Mouse (Mus musculus) urinary bladder, postnatal 4 days (tissue): ENCODE measurements around the gene Nadk2.
A peak's percentile ranks its signal among the peaks of the same experiment; 100 is the strongest.

Experiments used
- DNase-seq, 2 experiments: peaks; one replicate each; pipeline ENCODE4 v3.0.0; 2021 to 2022; ENCODE audit warnings: low spot score in 2 of 2

The Nadk2 gene

DNA sequence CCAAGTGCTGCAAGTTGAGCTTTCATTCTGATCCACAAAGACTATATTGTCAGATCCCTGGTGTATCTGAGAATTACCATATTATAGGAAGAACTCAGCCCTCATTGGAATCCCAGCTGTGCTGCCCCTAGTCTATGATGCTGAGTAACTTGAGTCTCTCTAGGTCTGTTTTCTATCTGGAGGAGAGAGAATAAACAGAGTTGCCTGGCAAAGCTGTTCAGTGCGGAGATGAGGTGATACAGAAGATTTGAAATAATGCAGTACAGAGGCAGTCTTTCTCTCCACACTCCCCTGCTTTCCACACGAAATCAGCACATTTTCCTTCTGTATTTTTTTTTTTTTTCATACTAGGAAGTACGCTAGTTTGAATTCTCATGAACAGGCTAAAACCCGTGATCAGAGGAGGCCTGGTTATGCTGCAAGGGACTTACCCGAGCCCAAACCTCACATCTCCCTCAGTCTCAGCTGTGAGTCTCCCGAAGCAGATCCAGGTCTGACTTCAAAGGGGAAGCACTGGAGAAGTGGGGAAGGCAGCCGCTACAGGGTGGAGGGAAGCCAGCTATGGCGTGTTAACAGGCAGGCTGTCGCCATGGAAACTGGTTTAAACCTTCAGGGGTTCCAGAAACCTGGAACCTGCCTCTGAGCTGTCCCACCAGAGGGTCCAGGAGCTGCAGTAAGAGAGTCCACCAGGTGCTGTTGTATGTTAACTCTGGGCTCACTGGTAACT, 59.9 kb downstream of the Nadk2 start:
- DNase-seq, result peak in 1 of 2 experiments; percentile 56

DNA sequence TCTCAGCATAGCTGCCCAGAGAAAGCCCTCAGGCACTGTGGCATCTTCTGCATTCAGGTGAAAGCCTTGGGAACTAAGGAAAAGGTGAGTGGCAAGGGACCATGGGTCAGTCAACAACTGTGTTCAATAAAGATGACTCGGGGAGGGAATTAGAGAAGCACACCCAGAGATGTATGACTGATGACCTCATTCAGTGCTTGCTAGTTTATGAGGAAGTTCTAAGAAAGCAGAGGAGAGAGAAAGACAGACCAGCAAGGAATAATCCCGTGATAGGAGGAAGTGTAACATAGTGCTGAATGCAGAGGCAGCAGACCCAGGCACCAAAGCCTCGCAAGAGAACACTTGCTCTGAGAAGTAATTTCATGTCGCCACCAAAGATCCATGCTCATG, 60.4 kb downstream of the Nadk2 start:
- DNase-seq, result no peak

DNA sequence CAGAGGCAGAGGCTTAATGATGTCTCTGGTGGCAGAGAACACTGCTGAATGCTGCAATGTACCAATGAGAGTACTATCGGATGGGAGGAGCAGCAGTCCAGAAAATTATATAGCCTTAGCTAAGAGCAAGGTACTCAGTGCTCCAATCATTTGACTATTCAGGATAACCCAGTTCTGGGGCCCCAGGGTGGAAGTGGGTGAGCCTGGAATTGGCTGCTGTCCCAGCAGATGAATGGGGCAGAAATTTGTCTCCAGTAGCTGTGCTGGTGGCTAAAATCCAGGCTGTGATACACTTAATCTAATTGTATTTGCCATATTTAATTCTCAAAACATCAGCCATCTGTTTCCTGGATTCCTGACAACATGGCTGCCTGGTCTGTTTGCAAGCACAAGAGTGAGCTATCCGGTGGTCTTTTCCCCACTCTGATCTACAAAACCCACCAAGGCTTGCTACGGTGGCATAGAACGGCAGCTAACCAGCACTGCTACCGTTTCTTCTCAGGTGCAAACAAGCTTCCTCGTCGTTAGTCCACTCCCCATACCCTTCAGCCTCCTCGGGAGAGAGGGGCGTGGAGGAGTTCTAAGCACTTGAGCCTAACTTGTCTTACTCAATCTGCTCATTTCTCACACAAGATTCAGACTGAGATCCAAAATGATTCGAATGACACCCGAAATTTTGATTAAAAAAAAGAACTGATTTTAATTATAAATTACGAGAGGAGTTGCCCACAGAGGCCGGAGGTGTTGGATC, 61.8 kb downstream of the Nadk2 start:
- no peak for DNase-seq

DNA sequence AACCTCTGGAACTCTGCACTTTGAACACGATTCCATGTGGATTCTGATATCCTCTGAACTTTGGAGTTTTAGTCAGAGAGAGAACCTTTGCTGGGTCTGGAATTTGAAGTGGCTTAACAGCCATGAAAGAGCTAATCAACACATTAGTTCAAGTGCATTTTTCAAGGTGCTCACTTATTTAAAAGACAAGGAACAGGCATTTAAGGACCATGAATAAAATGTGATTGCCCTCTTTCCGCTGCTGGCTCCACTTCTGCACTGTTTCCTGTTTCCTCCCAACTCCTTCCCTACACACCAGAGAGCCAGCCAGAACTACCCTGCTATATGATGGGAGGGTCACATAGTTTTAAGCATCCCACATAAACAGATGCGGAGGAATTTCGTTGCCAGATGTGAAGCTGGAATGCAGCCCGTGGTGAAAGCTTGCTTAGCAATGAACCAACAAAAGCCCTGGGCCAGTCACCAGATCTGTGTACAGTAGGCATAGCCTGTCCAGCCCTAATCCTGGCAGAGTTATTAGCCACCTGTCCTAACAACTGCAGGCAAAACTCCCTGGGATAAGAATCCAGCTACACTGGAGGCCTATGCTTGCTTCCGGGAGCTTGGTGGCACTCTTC, 63.9 kb downstream of the Nadk2 start:
- DNase-seq, result no peak

DNA sequence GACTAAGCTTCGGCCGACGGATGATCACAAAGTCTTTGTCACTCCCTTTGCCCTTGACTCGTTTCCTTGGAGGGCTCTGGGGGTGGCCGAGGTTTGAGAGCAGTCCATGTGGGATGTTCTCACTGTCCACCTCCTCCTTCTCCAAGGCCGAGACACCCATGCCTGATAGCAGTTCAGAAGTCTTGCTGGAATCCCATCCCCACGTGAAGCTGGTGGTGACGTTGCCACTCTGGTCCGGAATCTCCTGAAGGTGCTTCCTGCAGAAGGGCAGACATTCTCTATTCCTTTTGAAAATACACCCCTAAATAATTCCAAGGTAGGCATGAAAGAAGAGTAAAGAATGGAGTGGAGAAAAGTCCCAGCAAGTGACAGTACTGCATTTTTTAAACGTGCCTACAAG, 68.4 kb downstream of the Nadk2 start:
- no peak for DNase-seq

DNA sequence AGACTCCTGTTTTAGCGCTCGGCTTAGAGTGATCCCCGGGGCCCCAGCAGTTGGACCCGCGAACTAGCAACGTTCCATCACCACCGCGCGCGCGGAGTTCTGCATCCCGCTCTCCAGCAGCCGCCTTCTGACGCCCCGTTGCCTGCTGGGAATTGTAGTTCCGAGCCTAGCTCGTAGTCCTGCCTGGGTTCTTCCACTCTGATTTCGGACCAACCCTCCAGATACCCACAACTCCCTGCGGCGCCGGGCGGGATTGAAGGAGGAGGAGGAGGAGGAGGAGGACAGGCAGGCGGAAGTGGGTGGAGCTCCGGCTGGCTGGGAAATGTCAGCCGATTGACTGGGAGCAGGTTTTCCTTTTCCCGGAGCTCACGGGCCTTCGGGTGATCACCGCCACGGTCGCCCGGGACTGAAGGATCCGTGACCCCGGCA, 69.2 kb downstream of the Nadk2 start, which contains the start of gene Lmbrd2:
Gene Lmbrd2, plus strand, starts transcription at position 299 of the 429 bp plus-strand sequence.
- DNase-seq, result peak; percentile 93 to 96

DNA sequence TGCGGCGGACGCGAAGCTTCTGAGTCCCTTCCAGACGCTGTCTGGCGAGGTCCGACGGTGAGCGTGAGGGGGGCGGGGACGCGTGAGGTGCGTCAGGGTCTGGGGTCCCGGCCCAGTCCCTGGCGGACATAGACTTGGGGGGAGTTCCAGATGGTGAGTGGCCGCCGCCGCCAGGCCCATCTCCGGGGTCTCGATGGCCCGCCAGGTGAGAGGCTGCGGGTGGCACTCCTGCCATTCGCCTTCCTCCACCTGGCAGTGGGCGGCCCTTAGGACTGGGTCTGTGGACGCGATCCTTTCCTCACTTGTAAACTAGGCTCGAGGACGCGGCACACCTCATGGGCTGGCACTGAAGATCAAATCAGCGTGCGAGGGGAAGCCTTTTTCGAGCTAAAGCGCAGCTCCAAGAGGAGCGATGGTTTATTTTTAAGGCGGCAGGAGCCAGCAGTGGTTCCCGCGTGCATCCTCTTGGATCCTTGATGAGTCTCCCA, 69.7 kb downstream of the Nadk2 start:
- DNase-seq, result no peak

DNA sequence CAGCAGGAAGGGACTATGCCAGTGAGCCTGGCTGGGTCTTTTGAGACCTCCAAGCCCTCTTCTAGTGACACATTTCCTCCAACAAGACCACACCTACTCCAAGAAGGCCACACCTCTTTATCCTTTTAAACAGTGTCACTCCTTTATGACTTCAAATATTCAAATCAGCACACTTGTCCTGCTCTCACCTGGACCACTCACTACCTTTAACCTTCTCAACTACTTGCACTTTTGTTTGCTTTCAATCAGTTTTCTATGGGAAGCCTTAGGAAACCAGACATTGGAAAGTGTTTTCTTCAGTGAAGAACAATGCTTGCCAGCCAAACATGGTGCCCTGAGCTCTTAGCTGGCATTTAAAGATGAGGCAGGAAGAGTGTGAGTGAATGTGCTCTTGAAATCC, 84.3 kb downstream of the Nadk2 start, which contains the start of gene Skp2:
Gene Skp2, minus strand, starts transcription at position 101 of the 400 bp plus-strand sequence.
- DNase-seq, result no peak
